Mouse (Mus musculus): ENCODE measurements at regions not wholly inside any gene's neighbourhood (a gene's known extent, or its start where the extent isn't known, plus 50 kb on each side); places are given as distances from the start of the nearest gene placed in this dataset.

DNA sequence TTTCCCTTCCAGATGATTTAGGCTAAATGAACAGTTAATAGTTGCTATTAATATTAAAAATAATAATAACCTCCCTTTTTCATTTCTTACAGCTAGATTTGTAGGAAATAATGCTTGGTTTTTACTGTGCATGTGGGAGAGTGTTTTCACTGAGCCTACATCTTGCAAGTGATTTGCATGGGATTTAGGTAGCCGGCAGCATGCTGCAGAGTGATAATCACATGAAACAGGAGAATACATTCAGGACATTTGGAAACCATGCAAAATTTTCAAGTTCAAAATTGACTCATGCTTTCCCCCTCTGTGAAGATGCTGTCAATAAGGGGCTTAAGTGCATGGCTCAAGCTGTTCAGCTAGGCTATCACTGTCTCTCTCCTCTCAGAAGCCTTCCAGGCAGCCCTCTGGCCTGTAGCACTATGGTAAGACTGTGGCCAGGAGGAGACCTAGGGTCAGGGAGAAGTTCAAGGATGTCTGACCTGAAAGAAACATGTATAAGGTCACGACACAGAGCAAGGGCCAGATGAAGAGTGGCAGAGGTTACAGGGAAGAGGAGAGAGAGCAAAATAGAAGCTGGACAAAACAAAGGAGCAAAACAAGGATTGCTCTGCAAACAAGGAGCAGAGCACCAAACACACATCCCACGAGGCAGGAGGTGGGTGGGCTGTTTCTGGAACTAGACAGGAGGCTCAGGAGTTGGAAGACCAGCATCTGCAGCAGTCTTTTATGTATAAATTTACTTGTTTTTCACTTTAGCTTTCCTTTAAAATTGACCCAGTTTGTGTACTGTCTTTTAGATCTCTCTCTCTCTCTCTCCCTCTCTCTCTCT is 177.5 kb downstream of the Tmem161b start:
- no peak for DNase-seq

GRCm38 (mm10) chr13:84401006-84401405 is 178.9 kb downstream of the Tmem161b start:
- DNase-seq, result no peak

DNA sequence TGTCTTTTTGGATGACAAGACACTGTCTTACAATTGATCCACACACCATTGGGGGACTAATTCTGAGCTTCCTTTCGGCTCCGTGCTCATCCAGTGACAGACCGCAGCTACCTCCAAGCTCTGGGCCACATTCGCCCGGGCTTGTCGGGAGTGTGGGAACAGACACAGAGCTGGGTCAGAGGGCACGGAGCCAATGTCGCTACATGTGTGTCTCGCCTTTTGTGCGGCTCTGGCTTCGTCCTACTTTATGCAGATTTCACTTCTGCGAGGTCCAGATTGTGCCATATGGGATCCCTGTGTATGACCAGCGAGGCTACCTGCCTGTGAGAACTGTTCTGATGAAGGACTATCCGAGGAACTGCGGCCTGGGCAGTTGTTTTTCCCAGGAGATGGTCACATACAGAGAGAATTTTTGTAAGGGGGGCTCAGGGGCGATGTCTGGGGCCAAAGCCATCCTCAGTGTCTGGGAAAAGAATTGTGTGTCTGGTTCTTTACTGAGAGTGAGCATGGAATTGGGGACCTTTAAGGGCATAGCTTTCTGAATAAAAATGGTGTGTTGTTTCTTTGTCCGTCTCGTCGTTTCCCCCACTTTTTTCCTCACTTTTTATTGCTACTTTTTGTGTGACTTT is 182.6 kb downstream of the Tmem161b start:
- no peak for DNase-seq

- no peak for DNase-seq
These were observed 212.3 kb downstream of the Tmem161b start for GRCm38 (mm10) chr13:84434444-84434843.

GRCm38 (mm10) chr13:84437586-84438443 is 215.7 kb downstream of the Tmem161b start:
- DNase-seq, result no peak

GRCm38 (mm10) chr13:84438444-84438766 is 216.3 kb downstream of the Tmem161b start:
- DNase-seq, result no peak

DNA sequence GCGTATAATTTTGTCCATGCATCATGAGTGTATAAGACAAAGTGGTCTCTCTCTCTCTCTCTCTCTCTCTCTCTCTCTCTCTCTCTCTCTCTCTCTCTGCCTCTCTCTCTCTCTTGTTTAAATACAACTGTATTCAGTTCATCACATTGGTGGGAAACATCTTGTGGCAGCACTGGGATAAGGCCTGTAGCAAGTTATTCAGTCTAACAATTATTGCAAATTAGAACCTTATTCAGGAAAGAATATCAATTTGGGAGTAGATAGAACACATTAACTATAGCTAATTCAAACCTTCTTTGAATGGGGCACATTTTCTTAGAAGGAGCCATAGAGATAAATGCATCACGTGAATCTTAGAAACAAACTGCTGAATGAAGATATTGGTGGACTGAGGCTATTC is 226.4 kb downstream of the Tmem161b start:
- no peak for DNase-seq

DNA sequence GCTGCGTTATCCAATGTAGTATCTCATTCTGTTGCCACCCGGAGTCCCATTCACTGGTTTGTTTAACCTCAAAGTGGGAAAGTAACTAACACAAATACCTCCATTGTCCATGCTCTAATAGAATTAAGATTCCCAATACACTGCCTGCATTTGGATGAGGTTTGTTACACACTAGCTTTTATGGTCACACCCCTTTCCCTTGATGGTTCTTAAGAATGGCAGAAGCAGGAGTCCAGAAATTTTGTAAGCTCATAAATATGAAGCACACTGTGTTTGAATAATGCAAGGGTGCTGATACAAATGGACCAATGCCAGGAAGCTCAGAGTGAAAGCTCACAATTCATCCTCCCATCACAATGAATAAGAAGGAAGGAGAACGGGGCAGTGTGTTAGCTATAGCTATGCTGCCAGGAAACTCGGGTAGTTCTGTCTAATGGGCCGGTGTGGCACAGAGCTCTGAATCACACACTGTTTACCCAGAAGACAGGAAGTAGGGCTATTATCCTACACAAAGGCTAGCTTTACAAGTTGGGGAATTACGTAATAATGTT is 227.0 kb downstream of the Tmem161b start:
- DNase-seq, result no peak

All from adrenal gland, postnatal 14 days (tissue).